Mouse (Mus musculus) induced T-regulatory cell, adult 2 months (primary cell): ENCODE measurements around the gene Grn.
A peak's percentile ranks its signal among the peaks of the same experiment; 100 is the strongest.

Experiments used
- DNase-seq: peaks from one replicate; pipeline ENCODE4 v3.0.0-alpha.2; 2012; ENCODE audit warnings: low read depth

The Grn gene

DNA sequence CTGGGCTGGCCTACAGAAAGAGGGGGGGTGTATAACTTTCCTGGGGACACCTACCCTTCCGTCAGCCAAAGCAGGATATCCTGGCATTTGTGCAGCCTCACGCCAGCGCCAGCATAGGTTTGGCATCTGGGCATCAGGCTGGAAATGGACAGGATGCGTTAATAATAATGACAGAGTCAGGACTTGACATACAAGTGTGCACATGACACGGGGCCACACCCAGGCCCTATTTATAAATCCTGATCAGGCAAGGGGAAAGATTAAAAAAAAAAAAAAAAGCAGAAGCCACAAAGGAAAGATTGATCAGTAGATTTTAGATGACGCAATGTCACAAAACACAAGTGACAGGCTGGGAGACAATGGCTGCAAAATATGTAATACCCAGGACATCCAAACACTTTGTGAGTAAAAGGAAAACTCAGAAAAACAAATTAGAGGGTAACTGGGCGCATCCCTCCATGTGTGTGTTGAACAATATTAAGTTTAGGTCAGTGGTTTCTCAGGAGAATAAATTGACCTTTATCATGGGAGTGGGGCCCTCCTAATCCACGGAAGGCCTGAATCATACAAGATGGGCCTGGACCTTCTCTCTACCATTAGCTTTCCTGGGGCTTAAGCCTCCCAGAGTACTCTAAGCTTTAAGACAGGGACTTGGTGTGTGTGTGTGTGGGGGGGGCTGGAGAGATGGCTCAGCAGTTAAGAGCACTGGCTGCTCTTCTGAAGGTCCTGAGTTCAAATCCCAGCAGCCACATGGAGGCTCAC lies 4.4 kb upstream of the Grn start:
- DNase-seq = no peak

DNA sequence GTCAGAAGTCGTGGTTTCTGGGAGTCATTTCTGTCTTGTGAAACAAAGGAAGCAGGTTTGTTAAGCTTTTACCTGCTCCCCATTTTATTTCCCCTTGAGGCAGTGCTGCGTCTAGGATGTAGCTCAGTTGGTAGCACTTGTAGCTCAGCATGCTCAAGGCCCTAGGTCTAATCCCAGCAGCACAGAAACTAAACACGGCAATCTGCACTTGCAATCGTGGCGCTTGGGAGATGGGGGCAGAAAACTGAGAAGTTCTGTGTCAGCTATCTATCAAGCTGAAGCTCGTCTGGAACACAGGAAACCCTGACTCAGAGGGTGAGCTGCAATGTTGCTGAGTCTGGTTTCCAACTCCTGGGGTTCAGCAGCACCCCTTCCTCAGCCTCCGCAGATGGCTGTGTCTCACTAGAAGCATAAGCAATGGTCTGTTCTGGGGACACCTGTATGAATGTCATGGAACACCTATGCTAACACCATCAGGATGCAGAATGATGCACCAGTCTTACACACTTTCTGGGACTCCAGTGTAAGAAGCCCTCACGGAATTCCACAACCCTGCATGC lies 1.1 kb upstream of the Grn start:
- DNase-seq = peak; percentile 47

DNA sequence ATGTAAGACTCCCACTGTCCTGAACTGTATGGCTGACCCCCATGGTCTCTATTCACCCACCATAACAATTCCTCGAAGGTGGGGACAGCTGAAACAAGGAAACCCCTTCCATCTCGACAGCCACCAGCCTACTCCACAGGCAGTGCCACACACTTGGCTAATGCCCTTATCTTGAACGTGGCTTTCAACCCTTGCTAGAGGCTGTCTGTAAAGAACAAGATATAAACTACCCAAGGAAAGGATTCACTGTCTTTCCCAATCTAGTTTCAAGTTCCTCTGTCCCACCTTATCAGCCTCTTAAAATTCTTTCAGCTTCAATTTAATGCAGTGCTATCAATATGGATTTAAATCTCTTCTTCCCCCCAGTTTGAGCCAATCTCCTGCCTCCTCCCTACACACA lies 564 bp upstream of the Grn start:
- DNase-seq = no peak

DNA sequence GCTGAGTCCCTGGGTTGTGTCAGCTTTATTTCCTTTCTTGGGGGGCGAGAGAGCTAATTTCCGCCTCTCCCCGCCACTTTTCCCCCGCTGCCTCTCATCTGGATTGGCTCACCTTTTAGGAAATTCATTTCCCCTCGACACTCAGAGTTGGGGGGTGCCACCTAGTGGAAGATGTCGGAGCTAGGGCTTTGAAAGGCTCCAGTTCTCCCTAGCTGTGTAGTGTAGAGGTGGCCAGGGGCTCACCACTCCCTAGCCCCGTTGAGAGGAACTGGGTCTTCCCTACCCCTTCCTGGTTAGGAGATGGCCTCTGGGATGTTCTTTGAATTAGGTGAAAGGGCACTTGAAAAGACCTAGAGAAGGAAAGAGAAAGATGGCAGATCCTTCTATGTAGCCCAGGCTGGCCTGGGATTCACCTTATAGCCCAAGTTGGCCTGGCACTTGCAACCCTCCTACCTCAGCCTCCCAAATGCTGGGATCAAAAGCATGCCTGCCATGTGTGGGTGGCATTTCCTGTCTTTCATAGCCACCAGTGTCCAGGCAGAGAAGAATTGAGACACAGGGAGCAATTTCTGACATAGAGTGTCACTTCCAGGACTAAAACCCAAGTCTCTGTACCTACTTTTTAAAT lies 1.0 kb downstream of the Grn start:
- DNase-seq = peak; percentile 90

DNA sequence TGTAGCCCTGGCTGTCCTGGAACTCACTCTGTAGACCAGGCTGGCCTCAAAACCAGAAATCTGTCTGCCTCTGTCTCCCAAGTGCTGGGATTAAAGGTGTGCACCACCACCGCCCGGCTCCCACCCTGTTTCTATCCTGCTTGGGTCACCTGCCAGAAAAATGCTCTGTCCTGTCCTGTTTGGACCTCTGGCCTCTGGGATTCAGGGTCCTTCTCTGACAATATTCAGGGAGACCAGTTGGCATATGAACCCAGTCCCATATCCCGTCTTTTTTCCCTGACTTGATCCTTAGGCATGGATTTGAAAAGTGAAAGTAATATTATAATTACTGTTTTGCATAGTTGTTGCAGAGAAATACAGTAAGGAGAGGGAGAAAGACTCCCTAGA lies 1.6 kb downstream of the Grn start:
- DNase-seq = no peak

DNA sequence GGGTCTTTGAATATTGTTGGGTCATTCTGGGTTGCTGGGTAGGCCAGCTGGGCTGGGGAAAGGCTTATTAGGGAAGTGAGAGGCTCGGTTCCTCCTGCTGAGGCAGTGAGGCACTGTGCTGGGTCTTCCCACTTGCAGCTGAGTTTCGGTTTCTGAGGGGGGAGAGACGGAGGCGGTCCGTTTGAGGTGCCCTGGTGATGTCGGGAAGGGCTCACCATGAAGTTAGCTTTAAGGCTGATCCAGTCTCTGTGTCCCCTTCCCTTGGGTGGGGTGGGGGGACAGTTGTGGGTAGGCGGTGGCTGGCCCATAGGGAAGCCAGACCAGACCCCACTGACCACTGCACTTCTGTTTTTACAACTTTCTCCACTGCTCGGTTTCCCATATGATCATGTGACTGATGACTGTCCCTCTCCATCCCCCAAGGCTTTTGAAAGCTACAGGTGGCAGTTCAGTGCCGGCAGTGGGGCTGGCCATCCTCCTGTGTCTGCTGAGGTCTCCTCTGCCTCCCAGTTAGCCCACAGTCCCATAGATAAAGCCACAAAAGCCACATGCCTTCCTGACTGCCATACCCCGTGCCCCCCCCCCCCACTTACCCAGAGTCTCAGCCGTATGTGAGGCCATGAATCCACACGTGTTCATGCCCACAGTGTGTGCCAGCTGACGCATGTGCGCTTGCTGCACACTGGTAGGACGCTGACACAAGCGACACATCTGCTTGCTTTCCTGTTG lies 2.2 kb downstream of the Grn start:
- DNase-seq = peak; percentile 67

DNA sequence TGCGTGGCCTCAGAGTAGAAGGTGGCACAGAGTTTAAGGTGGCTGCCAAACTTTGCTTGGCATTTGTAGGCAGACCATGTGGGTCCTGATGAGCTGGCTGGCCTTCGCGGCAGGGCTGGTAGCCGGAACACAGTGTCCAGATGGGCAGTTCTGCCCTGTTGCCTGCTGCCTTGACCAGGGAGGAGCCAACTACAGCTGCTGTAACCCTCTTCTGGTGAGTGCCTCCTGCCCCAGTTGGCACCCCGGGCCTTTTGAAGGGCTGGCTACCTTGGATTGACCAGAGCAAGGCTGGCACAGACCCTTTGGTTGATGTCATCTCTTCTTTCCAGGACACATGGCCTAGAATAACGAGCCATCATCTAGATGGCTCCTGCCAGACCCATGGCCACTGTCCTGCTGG lies 2.8 kb downstream of the Grn start:
- DNase-seq = no peak

DNA sequence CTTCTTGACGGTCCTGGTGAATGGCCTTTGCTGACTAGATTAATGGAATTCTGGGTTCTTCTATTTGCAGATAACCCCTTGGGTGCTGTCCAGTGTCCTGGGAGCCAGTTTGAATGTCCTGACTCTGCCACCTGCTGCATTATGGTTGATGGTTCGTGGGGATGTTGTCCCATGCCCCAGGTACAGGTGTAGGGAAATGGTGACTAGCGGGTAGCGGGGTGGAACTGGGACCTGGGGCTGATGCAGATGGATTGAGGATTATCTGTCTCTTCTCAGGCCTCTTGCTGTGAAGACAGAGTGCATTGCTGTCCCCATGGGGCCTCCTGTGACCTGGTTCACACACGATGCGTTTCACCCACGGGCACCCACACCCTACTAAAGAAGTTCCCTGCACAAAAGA lies 3.8 kb downstream of the Grn start:
- no peak for DNase-seq

DNA sequence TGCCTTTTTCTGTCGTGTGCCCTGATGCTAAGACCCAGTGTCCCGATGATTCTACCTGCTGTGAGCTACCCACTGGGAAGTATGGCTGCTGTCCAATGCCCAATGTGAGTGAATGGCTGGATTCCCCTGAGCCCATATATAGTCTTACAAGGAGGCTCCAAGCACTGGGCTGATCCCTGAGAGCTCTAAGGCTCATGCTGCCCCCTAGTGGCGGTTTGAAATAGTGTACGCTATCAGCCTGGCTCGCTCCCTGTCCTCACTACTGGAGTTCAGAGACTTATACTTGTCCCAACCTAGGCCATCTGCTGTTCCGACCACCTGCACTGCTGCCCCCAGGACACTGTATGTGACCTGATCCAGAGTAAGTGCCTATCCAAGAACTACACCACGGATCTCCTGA lies 4.3 kb downstream of the Grn start:
- peak; percentile 91 for DNase-seq

DNA sequence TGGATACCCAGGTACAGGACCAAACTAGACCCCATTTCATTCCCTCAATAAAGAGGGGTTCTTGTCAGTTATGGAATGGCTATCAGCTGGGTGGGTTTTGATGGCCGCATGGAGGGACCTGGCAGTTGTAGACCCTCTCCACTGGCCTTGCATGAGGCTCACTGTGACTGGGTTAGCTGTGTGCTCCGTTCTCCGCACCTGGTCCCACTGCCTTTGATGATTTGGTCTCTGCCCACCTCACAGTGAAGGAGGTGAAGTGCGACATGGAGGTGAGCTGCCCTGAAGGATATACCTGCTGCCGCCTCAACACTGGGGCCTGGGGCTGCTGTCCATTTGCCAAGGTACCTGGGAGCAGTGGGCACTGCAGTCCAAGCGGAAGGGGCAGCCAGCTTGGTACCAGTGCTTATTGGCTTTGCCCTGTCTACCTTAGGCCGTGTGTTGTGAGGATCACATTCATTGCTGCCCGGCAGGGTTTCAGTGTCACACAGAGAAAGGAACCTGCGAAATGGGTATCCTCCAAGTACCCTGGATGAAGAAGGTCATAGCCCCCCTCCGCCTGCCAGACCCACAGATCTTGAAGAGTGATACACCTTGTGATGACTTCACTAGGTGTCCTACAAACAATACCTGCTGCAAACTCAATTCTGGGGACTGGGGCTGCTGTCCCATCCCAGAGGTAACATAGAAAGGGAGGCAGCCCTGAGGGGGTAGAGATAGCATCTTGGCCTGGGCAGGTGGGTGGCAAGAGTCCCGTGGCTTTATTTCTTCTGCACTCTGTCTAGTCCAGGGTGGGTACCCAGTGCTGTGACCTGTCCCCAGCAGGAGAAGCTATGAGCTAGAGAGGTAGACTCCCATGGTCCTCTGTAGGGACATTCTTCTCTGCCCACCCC lies 4.9 kb downstream of the Grn start:
- no peak for DNase-seq

DNA sequence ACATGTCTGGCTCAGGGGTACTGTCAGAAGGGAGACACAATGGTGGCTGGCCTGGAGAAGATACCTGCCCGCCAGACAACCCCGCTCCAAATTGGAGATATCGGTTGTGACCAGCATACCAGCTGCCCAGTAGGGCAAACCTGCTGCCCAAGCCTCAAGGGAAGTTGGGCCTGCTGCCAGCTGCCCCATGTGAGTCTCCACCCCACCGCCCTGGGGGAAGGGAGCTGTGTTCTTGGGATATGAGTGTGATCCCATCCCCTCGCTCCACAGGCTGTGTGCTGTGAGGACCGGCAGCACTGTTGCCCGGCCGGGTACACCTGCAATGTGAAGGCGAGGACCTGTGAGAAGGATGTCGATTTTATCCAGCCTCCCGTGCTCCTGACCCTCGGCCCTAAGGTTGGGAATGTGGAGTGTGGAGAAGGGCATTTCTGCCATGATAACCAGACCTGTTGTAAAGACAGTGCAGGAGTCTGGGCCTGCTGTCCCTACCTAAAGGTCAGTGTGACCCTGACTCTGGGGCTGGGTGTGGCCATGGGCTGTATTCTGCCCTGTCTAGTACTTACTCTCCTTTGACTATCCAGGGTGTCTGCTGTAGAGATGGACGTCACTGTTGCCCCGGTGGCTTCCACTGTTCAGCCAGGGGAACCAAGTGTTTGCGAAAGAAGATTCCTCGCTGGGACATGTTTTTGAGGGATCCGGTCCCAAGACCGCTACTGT lies 5.8 kb downstream of the Grn start:
- DNase-seq = no peak

DNA sequence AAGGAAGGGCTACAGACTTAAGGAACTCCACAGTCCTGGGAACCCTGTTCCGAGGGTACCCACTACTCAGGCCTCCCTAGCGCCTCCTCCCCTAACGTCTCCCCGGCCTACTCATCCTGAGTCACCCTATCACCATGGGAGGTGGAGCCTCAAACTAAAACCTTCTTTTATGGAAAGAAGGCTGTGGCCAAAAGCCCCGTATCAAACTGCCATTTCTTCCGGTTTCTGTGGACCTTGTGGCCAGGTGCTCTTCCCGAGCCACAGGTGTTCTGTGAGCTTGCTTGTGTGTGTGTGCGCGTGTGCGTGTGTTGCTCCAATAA lies 6.3 kb downstream of the Grn start:
- DNase-seq = no peak

DNA sequence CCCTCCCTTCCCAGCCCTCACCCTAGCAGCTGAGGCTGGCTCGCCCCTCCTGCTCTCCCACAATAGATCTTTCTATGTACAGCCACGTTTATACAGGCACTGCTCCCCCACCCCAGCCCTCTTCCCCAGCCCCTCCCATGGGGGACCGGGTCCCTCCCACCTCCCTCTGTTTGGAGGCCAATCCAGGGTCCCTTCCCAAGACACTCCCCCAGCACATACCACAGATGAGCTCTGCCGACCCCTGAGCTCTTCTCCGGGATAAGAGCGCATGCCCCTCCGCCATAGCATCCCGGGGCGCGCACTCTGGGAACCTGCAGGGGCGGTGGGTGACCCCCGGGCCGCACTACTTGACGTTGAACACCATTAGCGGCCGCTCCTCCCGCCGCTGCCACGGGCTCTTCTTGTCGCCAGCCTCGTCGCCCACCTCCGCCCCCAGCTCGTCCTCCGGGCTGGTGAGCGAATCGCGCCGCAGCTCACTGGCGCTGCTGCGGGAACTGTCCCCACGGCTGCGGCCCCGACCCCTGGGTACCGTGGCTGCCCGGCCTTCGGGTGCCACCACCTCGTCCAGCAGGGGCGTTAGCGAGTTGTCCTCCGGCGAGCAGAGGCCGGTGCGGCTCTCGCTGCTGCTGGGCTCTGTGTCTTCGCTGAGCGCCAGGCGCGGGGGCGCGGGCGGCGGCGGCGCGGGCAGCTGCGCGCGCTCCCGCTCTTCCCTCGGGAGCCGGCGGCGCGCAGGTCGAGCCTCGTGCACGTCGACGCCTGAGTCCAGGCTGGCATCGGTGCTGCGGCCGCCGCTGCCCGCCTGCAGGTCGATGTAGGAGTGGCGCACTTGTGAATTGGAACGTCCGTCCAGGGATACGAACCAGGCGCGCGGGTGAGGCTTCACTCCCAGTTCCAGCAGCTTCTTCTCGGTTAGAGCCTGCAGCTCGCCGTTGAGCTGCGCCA lies 7.3 kb downstream of the Grn start:
- DNase-seq = no peak

DNA sequence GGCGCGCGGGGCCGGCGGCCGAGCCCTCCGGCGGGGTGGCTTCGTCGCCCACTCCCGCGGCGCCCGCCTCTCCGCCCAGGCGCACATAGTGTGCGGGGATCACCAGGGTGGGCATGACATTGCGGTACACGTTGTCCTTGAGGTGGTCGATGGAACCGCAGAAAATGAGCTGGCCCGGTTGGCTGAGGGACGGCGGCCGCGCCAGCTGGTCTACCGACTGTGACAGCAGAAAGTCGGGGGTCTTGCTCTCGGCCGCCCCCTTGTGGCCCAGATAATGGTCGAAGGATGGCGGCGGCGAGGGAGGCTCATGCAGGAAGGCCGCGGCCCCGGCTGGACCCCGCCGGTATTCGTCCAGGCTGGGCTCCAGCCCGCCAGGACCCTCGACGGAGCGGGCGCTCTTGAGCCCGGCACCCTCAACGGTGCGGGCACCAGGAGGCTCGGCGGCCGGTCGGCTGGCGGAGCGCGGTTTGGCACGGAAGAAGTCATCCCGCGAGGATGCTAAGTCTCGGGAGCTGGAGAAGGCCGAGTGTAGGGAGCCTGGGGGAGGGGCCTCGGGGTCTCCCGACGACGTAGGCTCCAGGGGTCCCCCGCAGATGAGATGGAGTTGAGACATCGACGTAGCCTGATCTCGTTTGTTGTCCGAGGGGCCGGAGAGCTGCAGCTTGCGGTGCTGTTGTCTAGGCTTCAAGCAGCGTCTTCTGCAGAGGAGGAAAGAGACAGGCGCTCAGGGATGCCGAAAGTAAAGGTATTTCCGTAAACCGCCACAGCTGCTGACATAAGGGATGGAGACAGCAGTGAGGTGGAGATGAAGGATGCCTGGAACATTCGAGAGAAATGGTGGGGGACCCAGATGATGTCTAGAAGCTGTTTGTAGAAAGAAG lies 8.3 kb downstream of the Grn start:
- peak; percentile 71 for DNase-seq

DNA sequence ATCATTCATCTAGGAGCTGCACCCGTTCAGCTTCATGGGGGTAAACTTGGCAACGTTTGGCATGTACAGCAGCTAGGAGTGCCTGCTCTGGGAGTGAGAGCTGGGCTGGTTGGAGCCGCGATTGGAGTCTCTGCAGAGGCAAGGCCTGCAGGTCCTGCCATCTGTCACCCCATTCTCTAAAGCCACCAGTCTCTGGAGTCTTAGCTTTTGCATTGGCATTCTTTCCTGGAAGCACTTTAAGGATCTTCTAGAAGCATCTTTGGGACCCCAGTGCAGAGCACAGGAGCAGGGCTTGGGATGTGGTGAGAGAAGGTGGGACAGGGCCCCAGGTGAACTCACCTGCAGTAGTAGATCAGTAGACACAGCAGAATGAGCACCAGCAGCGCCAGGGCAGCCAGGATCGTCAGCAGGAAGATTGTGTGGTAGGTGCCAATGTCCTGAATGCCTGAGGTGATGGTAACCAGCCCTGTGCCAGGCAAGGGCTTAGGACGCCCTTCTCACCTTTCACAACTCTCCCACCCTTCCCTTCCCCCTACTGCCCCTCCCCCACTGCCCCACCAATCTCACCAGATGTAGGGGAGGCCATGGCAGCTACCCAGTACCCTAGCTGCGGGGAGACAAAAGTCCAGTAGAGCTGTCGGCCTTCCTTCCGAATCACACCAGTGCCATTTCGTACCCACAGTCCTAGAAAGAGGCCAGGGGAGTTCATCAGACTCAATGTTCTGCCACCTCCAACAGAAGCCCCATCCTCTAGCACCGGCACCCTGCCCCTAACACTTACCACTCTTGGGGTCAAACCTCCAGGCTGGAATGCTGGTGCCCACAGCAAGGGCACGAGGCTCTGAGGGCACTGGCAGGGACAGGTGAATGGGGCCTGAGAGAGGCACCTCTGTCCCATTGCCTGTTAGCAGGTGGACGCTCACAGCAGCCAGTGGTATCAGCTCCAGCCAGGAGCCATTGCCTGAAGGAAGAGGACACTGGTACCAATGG lies 9.3 kb downstream of the Grn start:
- no peak for DNase-seq

DNA sequence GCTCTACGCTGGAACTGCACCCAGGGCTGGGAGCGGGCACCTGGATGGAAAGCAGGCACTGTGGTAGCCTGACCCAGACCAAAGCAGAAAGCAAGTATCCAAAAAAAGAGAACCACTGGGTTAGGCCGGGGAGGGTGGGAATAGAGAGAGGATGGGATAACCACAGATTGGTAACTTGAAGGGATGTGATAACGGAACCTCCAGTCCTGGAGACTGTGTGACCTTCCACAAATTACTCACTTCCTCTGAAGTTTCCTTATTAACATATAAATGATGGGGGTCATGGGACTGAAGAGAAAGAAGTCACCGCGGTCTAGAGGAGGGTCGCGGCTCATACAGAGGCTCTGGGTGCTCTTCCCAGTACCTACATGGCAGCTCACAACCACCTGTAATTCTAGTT lies 10.1 kb downstream of the Grn start:
- no peak for DNase-seq

DNA sequence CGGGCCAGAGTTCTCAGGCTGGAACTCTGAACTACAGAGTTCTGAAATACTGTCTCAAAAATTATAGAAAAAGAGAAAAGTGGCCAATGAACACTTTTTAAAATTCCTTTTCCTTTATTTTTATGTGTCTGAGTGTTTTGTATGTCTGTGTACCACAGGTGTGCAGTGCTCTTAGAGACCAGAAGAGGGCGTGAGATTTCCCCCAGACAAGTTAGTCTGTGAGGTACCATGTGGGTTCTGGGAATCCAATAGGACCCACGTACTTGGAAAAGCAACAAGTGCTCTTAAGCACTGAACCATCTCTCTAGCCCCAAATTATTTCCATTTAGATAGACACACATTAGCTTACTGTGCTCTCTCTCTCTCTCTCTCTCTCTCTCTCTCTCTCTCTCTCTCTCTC lies 11.3 kb downstream of the Grn start:
- no peak for DNase-seq

DNA sequence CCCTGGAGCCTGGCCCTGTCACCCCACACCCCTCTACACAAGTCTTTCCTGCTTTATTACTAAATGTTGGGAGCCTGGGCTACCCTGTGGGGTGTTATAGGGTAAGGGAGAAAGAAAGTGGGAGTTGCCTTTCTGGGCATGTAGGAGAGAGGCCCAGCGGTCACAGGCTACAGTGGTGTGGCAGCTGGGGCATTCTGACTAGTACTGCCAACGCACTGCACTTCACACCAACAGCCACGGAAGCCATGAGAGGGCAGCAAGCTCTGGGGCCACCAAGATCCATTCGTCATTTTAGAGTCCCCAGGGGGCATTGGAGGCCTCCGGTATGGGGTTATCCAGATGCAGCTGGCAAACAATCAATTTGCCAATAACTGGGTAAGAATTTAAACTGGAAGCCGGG lies 12.0 kb downstream of the Grn start:
- DNase-seq = no peak
